Mouse (Mus musculus): ENCODE measurements around the gene Add1.
A peak's percentile ranks its signal among the peaks of the same experiment; 100 is the strongest.

The Add1 gene

DNA sequence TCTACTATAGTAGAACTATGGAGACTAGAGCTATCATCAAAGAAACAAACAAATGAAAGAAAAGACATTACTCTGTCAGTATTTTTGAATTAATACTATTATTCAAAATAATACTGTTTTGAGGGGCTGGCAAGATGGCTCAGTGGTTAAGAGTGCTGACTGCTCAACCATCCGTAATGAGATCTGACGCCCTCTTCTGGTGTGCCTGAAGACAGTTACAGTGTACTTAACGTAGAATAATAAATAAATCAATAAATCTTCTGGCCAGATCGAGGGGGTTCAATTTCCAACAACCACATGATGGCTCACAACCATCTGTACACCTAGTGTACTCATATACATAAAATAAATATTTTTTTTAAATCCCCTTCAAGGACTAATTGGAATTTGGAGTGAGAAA lies 88.4 kb downstream of the Add1 start:
- DNase-seq (ENCODE audit: extremely low read depth, insufficient read length, low spot score), result no peak

DNA sequence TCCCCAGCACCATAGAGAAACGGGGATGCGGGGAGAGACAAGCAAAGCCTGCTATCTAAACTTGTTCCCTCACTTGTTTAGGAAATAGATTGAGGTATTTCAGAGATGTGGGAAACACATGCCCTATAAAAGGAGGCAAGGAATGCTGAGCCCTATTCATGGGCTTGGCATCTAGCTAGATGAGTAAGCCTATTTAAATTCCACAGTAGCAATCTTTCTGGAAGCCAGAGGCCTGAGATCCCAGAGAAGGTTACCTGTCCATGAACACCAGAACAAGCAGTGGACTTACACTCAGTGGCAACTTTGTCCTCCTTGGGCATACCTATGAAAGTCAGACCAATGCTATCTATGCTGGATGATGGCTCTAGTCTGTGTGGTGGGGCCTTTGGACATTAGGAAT lies 89.8 kb downstream of the Add1 start:
- DNase-seq (ENCODE audit: extremely low read depth, insufficient read length, low spot score), result peak; percentile 18

DNA sequence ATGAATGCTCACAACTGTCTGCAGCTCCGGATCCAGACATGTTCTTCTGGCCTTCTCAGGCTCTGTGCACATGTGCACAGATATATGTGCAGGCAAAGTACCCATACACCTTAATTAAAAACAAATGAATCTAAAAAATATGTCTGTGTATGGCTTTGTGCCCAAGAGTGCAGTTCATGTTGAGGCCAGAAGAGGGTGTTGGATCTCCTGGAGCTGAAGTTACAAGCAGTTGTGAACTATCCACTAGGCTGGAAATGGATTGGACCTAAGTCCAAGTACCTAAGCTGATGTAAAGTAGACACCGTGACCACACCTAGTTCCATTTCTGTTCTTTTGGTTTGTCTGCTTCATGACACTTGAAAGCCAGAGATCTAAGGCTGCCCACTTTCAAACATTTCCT lies 96.0 kb downstream of the Add1 start:
- DNase-seq (ENCODE audit: extremely low read depth, insufficient read length, low spot score), result no peak

DNA sequence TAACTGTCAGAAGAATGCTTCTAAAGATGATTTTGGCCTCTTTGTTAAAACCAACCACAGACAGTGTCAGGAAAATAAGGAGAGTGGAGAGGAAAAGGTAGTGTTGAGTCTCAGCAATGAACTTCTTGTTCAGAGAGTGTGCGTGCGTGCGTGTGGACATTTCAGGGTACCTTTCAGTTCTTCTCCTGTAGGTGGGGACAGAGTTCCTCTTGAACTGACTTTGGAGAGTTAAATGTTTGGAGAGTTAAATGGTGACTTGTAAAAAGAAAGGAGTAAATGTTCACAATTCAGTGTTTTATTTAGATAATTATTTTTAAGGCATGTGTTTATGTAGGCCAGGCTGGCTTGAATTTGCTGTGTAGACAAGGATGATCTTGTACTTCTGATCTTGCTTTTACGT lies 96.8 kb downstream of the Add1 start:
- no peak for DNase-seq (ENCODE audit: extremely low read depth, insufficient read length, low spot score)
